7 mouse cellular contexts compared by ENCODE assay signal in genomic region chr14:25554781-25555180, GRCm38 (mm10).
DNase-seq lines count a peak whose midpoint lies in the region; ATAC-seq lines count a peak whose summit lies in the region.

No protein-coding gene starts in this region.

- H3K27ac ChIP-seq in kidney, embryonic 16.5 days (ENCODE audit: low read length), result peak overlapping the region; percentile 52
- peak overlapping the region; percentile 65 for H3K27ac ChIP-seq in forebrain, embryonic 12.5 days
- peak overlapping the region; percentile 86 for H3K27ac ChIP-seq in limb, embryonic 10.5 days

- H3K4me2 ChIP-seq in kidney, embryonic 16.5 days (replicated peaks; ENCODE audit: low read depth, low read length), result peak overlapping the region; percentile 11; the same call in 1 of the 2 replicates
- H3K4me2 ChIP-seq in forebrain, embryonic 12.5 days, result 0 out of 2 replicates have a peak overlapping the region, but pooled peaks have one; percentile 4

- H3K4me3 ChIP-seq in kidney, embryonic 16.5 days (ENCODE audit: low read length), result no peak overlapping the region
- H3K4me3 ChIP-seq in forebrain, embryonic 12.5 days (replicated peaks), result no peak overlapping the region
- H3K4me3 ChIP-seq in limb, embryonic 10.5 days, result no peak overlapping the region

- no peak for DNase-seq in kidney, adult 9 months
- DNase-seq in limb, embryonic 10.5 days (ENCODE audit: low spot score), result no peak
- peak; percentile 54 for DNase-seq in retina, embryonic 14.5 days (ENCODE audit: low spot score)
- DNase-seq in layer of hippocampus, adult 9-10 months (ENCODE audit: low spot score), result no peak
- DNase-seq in gastrocnemius, adult 18-20 months (ENCODE audit: low spot score), result no peak

- WGBS in kidney, embryonic 16.5 days, result 19% methylated on average over 8 of the region's 8 CpGs
- 12% methylated on average over 8 of the region's 8 CpGs for WGBS in forebrain, embryonic 12.5 days
- 15% methylated on average over 8 of the region's 8 CpGs for WGBS in limb, embryonic 10.5 days

- no peak overlapping the region for H3K9ac ChIP-seq in kidney, embryonic 16.5 days (replicated peaks; ENCODE audit: low read length)
- H3K9ac ChIP-seq in forebrain, embryonic 12.5 days, result no peak overlapping the region

- H3K27me3 ChIP-seq in kidney, embryonic 16.5 days (ENCODE audit: insufficient read depth, low read length), result no peaks in the 10 kb centered on the region
- no peaks in the 10 kb centered on the region for H3K27me3 ChIP-seq in forebrain, embryonic 12.5 days
- no peaks in the 10 kb centered on the region for H3K27me3 ChIP-seq in limb, embryonic 10.5 days (ENCODE audit: low read depth, poor library complexity, severe bottlenecking)

- H3K36me3 ChIP-seq in kidney, embryonic 16.5 days (ENCODE audit: insufficient read depth, low read length), result no peaks in the 10 kb centered on the region
- peaks cover 23% of the 10 kb centered on the region; the same call in 1 of the 2 replicates for H3K36me3 ChIP-seq in forebrain, embryonic 12.5 days (replicated peaks)
- peaks cover 57% of the 10 kb centered on the region for H3K36me3 ChIP-seq in limb, embryonic 10.5 days

- ATAC-seq in kidney, embryonic 16.5 days (ENCODE audit: low FRiP score, low TSS enrichment), result 0 out of 2 replicates have a peak, but pooled peaks have one; percentile 14
- peak; percentile 20; the same call in 1 of the 2 replicates for ATAC-seq in forebrain, embryonic 12.5 days (ENCODE audit: low FRiP score)

- H3K9me3 ChIP-seq in kidney, embryonic 16.5 days (ENCODE audit: low read length), result no peaks in the 10 kb centered on the region
- no peaks in the 10 kb centered on the region for H3K9me3 ChIP-seq in forebrain, embryonic 12.5 days
- H3K9me3 ChIP-seq in limb, embryonic 10.5 days (replicated peaks), result no peaks in the 10 kb centered on the region

- peaks cover 72% of the 10 kb centered on the region for H3K4me1 ChIP-seq in kidney, embryonic 16.5 days (ENCODE audit: insufficient read depth, low read length)
- peaks cover 91% of the 10 kb centered on the region for H3K4me1 ChIP-seq in forebrain, embryonic 12.5 days
- H3K4me1 ChIP-seq in limb, embryonic 10.5 days, result peaks cover 91% of the 10 kb centered on the region
